Mouse (Mus musculus): ENCODE results near the gene Pop7. TPM values are rescaled to one million over a fixed set of nuclear protein-coding genes. Genes with fewer than 3 reads are reported as not detected.

Gene Pop7
- polyA plus RNA-seq (2016; fragmentation: Nextera tagmentation; extraction: Ambion mirVana), result 54.0 and 56.4 TPM in 2 replicates

- WGBS, result 3% methylated on average over 64 of the region's 64 CpGs
These were observed at the start of gene Pop7 for GRCm38 (mm10) chr5:137501709-137502666. Gene Pop7 (minus strand): TSS chr5:137502518.

GRCm38 (mm10) chr5:137551119-137551518 lies 48.8 kb upstream of the Pop7 start:
- no peak overlapping the region for H3K4me2 ChIP-seq (replicated peaks)
- H3K9me3 ChIP-seq, result no peaks in the 10 kb centered on the region
- ATAC-seq (ENCODE audit: insufficient number of reproducible peaks, insufficient read depth, low FRiP score, low TSS enrichment), result no peak
- no peaks in the 10 kb centered on the region for H3K4me1 ChIP-seq
- H3K4me3 ChIP-seq, result no peak overlapping the region
- H3K9ac ChIP-seq, result no peak overlapping the region
- H3K27ac ChIP-seq, result no peak overlapping the region
- H3K36me3 ChIP-seq, result no peaks in the 10 kb centered on the region
- H3K27me3 ChIP-seq, result peaks cover 18% of the 10 kb centered on the region
- WGBS, result 70% methylated on average over 5 of the region's 5 CpGs

More at GRCm38 (mm10) chr5:137501709-137502666, at the start of gene Pop7:
- Histone ChIP-seq H3K9me3 (no peaks in the 10 kb centered on the region), H3K4me2 (replicated peaks) (peak within 1 kb of the TSS; percentile 76), H3K4me1 (peaks cover 8% of the 10 kb centered on the region), H3K36me3 (peaks cover 11% of the 10 kb centered on the region; the same call in 1 of the 2 replicates), H3K27ac (peak within 1 kb of the TSS; percentile 96), H3K27me3 (no peaks in the 10 kb centered on the region), H3K9ac (peak within 1 kb of the TSS; percentile 78), H3K4me3 (peak within 1 kb of the TSS; percentile 58)
- peak; percentile 93 for ATAC-seq (ENCODE audit: insufficient number of reproducible peaks, insufficient read depth, low FRiP score, low TSS enrichment)

GRCm38 (mm10) chr5:137549840-137550239 lies 47.5 kb upstream of the Pop7 start:
- Histone ChIP-seq H3K27ac (no peak overlapping the region), H3K9ac (no peak overlapping the region), H3K4me1 (no peaks in the 10 kb centered on the region), H3K36me3 (no peaks in the 10 kb centered on the region), H3K4me3 (no peak overlapping the region), H3K9me3 (no peaks in the 10 kb centered on the region), H3K4me2 (replicated peaks) (no peak overlapping the region), H3K27me3 (peaks cover 13% of the 10 kb centered on the region)
- ATAC-seq (ENCODE audit: insufficient number of reproducible peaks, insufficient read depth, low FRiP score, low TSS enrichment), result no peak
- WGBS, result 81% methylated on average over 2 of the region's 2 CpGs

GRCm38 (mm10) chr5:137545596-137545995 lies 43.3 kb upstream of the Pop7 start:
- H3K4me3 ChIP-seq, result no peak overlapping the region
- 73% methylated on average over 4 of the region's 4 CpGs for WGBS
- no peaks in the 10 kb centered on the region for H3K9me3 ChIP-seq
- H3K36me3 ChIP-seq, result no peaks in the 10 kb centered on the region
- no peak overlapping the region for H3K27ac ChIP-seq
- no peaks in the 10 kb centered on the region for H3K4me1 ChIP-seq
- H3K27me3 ChIP-seq, result no peaks in the 10 kb centered on the region
- no peak overlapping the region for H3K4me2 ChIP-seq (replicated peaks)
- ATAC-seq (ENCODE audit: insufficient number of reproducible peaks, insufficient read depth, low FRiP score, low TSS enrichment), result no peak
- no peak overlapping the region for H3K9ac ChIP-seq

DNA sequence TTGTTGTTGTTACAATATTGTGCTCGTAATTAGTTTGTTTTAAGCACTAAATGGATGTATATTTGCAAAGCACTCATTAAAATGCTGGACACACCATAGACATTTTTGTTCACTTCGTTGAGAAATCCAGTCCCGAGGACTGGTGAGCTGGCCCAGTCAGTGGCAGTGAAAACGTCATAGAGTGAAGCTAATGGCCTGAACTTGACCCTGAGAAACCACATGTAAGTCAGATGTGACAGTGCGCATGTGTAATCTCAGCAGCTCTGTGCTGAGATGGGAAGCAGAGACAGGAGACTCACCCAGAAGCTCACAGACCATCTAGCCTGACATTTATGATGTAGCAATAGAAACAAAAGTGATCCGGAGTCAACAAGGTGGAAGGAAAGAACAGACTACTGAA lies 42.6 kb upstream of the Pop7 start:
- H3K4me3 ChIP-seq, result no peak overlapping the region
- no peaks in the 10 kb centered on the region for H3K36me3 ChIP-seq
- H3K9me3 ChIP-seq, result no peaks in the 10 kb centered on the region
- no peaks in the 10 kb centered on the region for H3K4me1 ChIP-seq
- H3K27me3 ChIP-seq, result no peaks in the 10 kb centered on the region
- H3K27ac ChIP-seq, result no peak overlapping the region
- 64% methylated on average over 6 of the region's 6 CpGs for WGBS
- H3K9ac ChIP-seq, result no peak overlapping the region
- ATAC-seq (ENCODE audit: insufficient number of reproducible peaks, insufficient read depth, low FRiP score, low TSS enrichment), result no peak
- no peak overlapping the region for H3K4me2 ChIP-seq (replicated peaks)

DNA sequence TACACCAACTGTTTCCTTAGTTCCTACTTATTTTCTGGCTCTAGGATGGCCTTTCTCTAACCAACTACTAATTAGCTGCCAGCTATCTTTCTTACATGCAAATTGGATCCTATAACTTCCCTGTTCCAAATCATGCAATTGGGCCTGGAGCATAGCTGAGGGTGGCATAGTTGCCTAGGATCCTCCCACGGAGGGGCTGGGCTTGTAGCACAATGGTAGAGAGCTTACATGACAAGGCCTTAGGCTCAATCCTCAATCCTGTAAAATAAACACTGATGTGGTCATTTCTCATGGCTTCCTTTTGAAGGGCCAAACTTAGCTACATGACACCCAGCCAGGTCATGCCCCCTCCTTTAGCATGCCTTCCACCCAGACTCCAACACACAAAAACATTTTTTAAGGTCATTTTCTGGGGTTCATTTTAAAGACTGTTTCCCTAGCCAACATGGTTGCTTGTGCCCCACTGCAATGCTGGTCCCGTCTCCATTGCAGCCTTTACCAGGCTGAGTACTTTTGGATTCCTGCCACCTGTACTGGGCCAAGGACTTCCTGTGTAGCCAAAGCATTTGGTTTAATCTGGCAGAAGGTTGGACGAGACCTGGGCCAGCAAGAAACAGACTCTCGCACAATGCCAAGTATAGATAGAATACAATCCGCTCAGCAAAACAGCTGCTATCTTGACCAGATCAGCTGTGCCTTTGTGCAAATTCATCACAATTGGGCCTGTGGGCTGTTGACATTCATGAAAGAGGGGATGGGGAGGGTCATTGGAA lies 39.6 kb upstream of the Pop7 start:
- no peak overlapping the region for H3K4me2 ChIP-seq (replicated peaks)
- H3K4me3 ChIP-seq, result no peak overlapping the region
- 78% methylated on average over 5 of the region's 5 CpGs for WGBS
- H3K9me3 ChIP-seq, result no peaks in the 10 kb centered on the region
- no peak overlapping the region for H3K27ac ChIP-seq
- H3K4me1 ChIP-seq, result no peaks in the 10 kb centered on the region
- ATAC-seq (ENCODE audit: insufficient number of reproducible peaks, insufficient read depth, low FRiP score, low TSS enrichment), result no peak
- H3K9ac ChIP-seq, result no peak overlapping the region
- H3K27me3 ChIP-seq, result no peaks in the 10 kb centered on the region
- H3K36me3 ChIP-seq, result no peaks in the 10 kb centered on the region

DNA sequence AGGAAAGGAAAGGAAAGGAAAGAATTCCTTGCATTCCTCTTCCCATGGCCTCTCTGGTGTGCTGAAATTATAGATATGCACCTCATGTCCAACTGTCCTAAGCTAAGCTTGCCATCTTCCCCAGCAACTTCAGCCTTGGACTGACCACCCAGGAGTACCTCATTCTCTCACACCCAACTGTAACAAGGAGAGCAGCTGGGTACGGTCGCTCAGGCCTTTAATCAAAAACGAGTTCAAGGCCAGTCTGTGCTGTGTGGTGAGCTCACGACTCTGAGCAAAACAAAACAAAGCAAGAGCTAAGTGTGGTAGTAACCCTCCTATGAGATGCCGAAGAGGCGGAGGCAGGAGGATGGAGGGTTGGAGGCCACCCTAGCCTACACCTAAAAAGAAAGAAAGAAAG lies 38.7 kb upstream of the Pop7 start:
- Histone ChIP-seq H3K4me1 (no peaks in the 10 kb centered on the region), H3K27me3 (no peaks in the 10 kb centered on the region), H3K27ac (no peak overlapping the region), H3K4me2 (replicated peaks) (no peak overlapping the region), H3K9me3 (no peaks in the 10 kb centered on the region), H3K36me3 (no peaks in the 10 kb centered on the region), H3K4me3 (no peak overlapping the region), H3K9ac (no peak overlapping the region)
- 83% methylated on average over 6 of the region's 6 CpGs for WGBS
- ATAC-seq (ENCODE audit: insufficient number of reproducible peaks, insufficient read depth, low FRiP score, low TSS enrichment), result no peak

DNA sequence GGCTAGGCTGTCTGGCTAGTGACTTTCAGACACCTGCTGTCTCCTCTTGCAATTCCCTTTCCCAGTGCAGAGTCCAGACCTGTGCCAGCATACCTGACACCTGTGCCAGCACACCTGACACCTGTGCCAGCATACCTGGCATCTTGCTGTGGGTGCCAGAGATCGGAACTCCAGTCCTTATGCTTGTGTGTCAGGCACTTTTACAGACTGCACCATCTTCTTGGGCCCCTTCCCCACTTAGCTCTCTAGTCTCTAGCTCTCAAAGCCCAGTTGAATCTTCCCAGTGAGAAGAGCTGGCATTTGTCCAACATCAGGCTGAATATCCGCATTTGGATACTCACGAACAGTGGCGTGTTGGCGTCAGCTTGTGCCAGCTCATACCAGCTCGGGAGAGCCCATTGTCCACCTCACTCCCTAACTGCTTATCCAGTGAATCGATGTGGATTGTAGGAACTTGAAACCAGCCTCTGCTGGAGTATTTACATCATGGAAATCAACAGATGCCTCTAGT lies 37.0 kb upstream of the Pop7 start:
- Histone ChIP-seq H3K4me3 (no peak overlapping the region), H3K27me3 (no peaks in the 10 kb centered on the region), H3K36me3 (no peaks in the 10 kb centered on the region), H3K9me3 (no peaks in the 10 kb centered on the region), H3K4me2 (replicated peaks) (no peak overlapping the region), H3K27ac (no peak overlapping the region), H3K9ac (no peak overlapping the region), H3K4me1 (no peaks in the 10 kb centered on the region)
- no peak for ATAC-seq (ENCODE audit: insufficient number of reproducible peaks, insufficient read depth, low FRiP score, low TSS enrichment)
- WGBS, result 77% methylated on average over 7 of the region's 7 CpGs

GRCm38 (mm10) chr5:137537461-137537860 lies 35.1 kb upstream of the Pop7 start:
- no peaks in the 10 kb centered on the region for H3K27me3 ChIP-seq
- no peaks in the 10 kb centered on the region for H3K36me3 ChIP-seq
- no peak overlapping the region for H3K4me2 ChIP-seq (replicated peaks)
- H3K27ac ChIP-seq, result no peak overlapping the region
- H3K9me3 ChIP-seq, result no peaks in the 10 kb centered on the region
- H3K4me3 ChIP-seq, result no peak overlapping the region
- no peak overlapping the region for H3K9ac ChIP-seq
- 55% methylated on average over 4 of the region's 4 CpGs for WGBS
- no peaks in the 10 kb centered on the region for H3K4me1 ChIP-seq
- no peak for ATAC-seq (ENCODE audit: insufficient number of reproducible peaks, insufficient read depth, low FRiP score, low TSS enrichment)

DNA sequence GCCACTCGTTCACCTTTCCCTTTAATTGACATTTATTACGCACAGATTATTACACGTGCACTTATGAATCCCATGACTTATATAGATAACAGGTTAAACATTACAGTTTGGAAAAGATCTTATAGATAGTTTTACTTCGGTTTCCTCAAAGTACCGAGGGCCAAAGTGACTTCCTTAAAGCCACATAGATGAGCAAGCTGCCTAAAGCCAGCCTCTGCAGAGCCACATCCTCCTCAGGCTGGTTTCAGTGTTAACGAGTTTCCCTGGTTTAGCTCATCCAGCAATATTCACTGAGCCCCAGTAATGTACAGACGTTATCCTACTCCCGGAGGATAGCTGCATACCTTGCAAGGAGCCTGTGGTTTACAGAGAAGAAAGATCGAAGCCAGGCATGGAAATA lies 33.0 kb upstream of the Pop7 start:
- Histone ChIP-seq H3K27ac (no peak overlapping the region), H3K27me3 (no peaks in the 10 kb centered on the region), H3K36me3 (no peaks in the 10 kb centered on the region), H3K4me1 (peaks cover 4% of the 10 kb centered on the region; the same call in 1 of the 2 replicates), H3K9me3 (no peaks in the 10 kb centered on the region), H3K4me2 (replicated peaks) (no peak overlapping the region), H3K9ac (no peak overlapping the region), H3K4me3 (no peak overlapping the region)
- no peak for ATAC-seq (ENCODE audit: insufficient number of reproducible peaks, insufficient read depth, low FRiP score, low TSS enrichment)
- WGBS, result 83% methylated on average over 9 of the region's 9 CpGs

DNA sequence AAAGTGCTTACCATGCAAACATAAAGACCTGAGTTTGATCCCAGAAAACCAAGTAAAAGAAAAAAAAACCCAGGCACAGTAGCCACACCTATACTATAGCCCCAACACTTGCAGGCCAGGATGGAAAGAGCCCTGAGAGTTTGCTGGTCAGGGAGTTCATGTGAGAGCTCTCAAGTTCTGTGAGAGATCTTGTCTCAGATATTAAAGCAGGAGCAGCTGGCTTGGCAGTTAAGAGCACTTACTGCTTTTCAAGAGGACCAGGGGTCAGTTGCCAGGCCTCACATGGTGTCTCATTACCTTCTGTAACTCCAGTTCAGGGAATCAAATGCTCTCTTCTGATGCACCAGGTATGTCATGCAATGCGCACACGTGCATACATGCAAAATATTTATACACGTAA lies 32.4 kb upstream of the Pop7 start:
- ATAC-seq (ENCODE audit: insufficient number of reproducible peaks, insufficient read depth, low FRiP score, low TSS enrichment), result no peak
- Histone ChIP-seq H3K27me3 (no peaks in the 10 kb centered on the region), H3K4me2 (replicated peaks) (no peak overlapping the region), H3K27ac (no peak overlapping the region), H3K36me3 (peaks cover 5% of the 10 kb centered on the region), H3K4me3 (no peak overlapping the region), H3K9me3 (no peaks in the 10 kb centered on the region), H3K9ac (no peak overlapping the region), H3K4me1 (peaks cover 9% of the 10 kb centered on the region)
- 97% methylated on average over 3 of the region's 3 CpGs for WGBS

All from embryonic facial prominence, embryonic 12.5 days (tissue).